Mouse (Mus musculus) layer of hippocampus, postnatal 14 days (tissue): ENCODE data around the gene Gsto1. TPM values are rescaled to one million over a fixed set of nuclear protein-coding genes. Genes with fewer than 3 reads are reported as not detected.

ENCODE experiments used
- total RNA-seq, 2 experiments: library from RNA; stranded (reverse); gene quantifications; 2 replicates each; pipeline ENCODE4 v1.2.3; 2021

The Gsto1 gene
- total RNA-seq, 2 experiments from 2014 or later, result 74.0 to 77.7 TPM

Other genes starting within 250 kb of the Gsto1 start
- gene Col17a1, start 162.9 kb upstream of the Gsto1 start, total RNA-seq, result under 1 TPM; 0.16 to 0.19 TPM
- 100 to 1,000 TPM in 1 of 2 experiments, 10 to 100 TPM in 1; 98.3 to 110 TPM for gene Sfr1, start 123.3 kb upstream of the Gsto1 start, total RNA-seq
- 1 to 10 TPM; 1.8 to 3.0 TPM for gene Gsto2, start 10.6 kb downstream of the Gsto1 start, total RNA-seq
- gene Cfap43, start 64.3 kb downstream of the Gsto1 start, total RNA-seq, result 1 to 10 TPM; 1.5 to 4.8 TPM
- gene Itprip, start 64.3 kb downstream of the Gsto1 start, total RNA-seq, result 1 to 10 TPM; 1.7 to 1.9 TPM
- under 1 TPM; 0.29 to 0.55 TPM for gene Cfap58, start 82.7 kb downstream of the Gsto1 start, total RNA-seq